Mouse (Mus musculus) embryonic facial prominence, embryonic 10.5 days (tissue): ENCODE measurements at regions not wholly inside any gene's neighbourhood (a gene's known extent, or its start where the extent isn't known, plus 50 kb on each side); places are given as distances from the start of the nearest gene placed in this dataset.

Experiments
- DNase-seq: peaks from one replicate; pipeline ENCODE4 v3.0.0-alpha.2; 2017; ENCODE audit warnings: low spot score
- H3K27ac ChIP-seq: fragments of 300-500 bp; sonication (generic); replicated peaks from 2 replicates; pipeline ENCODE4 v1.5.1; 2016; ENCODE audit warnings: mild to moderate bottlenecking
- H3K27me3 ChIP-seq: fragments of 300-500 bp; sonication (generic); replicated peaks from 2 replicates; pipeline ENCODE4 v1.6.1; 2016; ENCODE audit warnings: low read depth, mild to moderate bottlenecking; ENCODE audit not compliant: poor library complexity, severe bottlenecking
- H3K36me3 ChIP-seq: fragments of 300-500 bp; sonication (generic); replicated peaks from 2 replicates; pipeline ENCODE4 v1.6.1; 2016; ENCODE audit warnings: mild to moderate bottlenecking, moderate library complexity
- H3K4me1 ChIP-seq: fragments of 300-500 bp; sonication (generic); 2 replicates; pipeline ENCODE4 v1.6.1; 2016
- H3K4me3 ChIP-seq: fragments of 300-500 bp; sonication (generic); 2 replicates; pipeline ENCODE4 v1.5.1; 2016; ENCODE audit warnings: mild to moderate bottlenecking, moderate library complexity
- H3K9me3 ChIP-seq: fragments of 300-500 bp; sonication (generic); 2 replicates; pipeline ENCODE4 v1.6.1; 2016; ENCODE audit warnings: mild to moderate bottlenecking
- WGBS: fragments of 180-500 bp; shearing (Covaris S2); methylation state at CpG from one replicate; pipeline ENCODE4 v1.1.7; 2016; 5-methylcytosine and 5-hydroxymethylcytosine counted together

DNA sequence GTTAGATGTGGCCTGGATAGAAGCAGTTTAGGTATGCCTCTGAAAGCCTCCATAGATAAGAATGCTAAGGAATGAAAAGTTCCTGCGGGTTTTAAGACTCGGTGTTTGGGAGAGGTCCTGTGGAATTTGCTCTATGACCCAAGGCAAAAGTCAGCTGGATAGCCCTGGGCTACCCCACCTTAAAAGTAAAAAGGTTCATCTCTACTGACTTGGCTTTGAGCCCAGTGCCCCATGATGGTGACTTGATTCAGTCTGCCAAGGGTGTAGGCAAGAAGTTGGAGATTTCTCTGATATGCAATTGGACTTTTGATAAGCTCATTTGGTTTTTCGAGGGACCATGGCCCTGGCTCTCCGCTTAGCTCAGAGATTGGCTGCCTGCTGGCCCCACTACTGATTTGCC lies 78.8 kb upstream of the Herc3 start:
- WGBS, result 92% methylated on average over 4 of the region's 4 CpGs
- Histone ChIP-seq H3K4me3 (no peak overlapping the region), H3K4me1 (no peaks in the 10 kb centered on the region), H3K36me3 (no peaks in the 10 kb centered on the region), H3K27ac (no peak overlapping the region), H3K9me3 (no peaks in the 10 kb centered on the region), H3K27me3 (no peaks in the 10 kb centered on the region)
- no peak for DNase-seq

DNA sequence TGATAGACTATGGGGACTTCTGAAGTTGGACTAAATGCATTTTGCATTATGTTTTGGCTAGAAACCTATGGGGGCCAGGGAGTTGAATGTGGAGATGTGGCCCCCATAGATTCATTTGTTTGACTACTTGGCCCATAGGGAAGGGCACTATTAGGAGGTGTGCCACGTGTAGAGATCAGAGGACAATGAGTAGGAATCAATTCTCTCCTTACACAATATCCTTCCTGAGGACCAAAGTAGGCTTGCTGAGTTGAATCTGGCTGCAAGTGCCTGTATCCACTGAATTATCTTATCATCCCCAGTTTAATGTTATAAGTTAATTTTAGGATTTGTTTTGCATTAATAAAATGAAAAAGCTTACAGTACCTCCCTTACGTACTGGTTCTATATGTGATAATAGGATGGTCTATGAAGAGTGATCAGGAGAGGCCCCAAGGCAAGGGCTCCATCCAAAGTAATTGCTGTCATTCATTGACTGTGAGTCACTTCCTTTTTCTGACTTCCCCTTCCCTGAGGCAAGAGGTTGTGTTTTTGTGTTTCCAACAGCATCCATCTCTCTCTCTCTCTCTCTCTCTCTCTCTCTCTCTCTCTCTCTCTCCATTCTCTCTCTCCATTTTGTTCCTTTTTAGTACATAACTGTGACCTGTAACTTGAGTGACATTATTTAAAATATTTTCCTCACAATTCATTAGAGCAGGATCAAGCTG lies 74.8 kb upstream of the Herc3 start:
- WGBS, result 56% methylated on average over 2 of the region's 2 CpGs
- Histone ChIP-seq H3K36me3 (no peaks in the 10 kb centered on the region), H3K27me3 (no peaks in the 10 kb centered on the region), H3K4me1 (no peaks in the 10 kb centered on the region), H3K4me3 (no peak overlapping the region), H3K27ac (no peak overlapping the region), H3K9me3 (no peaks in the 10 kb centered on the region)
- DNase-seq, result no peak

DNA sequence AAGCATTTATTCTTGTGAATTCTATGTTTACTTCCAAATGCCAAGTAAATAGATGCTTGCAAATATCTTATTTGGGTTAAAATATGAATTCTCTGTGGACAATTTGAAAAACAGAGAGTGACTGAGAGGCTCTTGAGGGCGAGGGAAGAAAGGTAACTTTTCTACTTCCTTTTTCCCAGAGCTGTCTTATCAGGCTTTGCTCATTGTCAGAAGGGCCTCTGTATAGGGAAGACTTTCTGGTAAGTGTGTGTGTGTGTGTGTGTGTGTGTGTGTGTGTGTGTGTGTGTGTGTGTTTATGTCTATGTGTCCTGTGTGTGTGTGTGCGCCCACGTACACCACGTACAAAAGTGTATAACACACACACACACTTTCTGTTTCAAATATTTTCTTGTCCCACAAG lies 73.9 kb upstream of the Herc3 start:
- H3K27ac ChIP-seq, result no peak overlapping the region
- no peak for DNase-seq
- H3K9me3 ChIP-seq, result no peaks in the 10 kb centered on the region
- H3K4me1 ChIP-seq, result no peaks in the 10 kb centered on the region
- no peaks in the 10 kb centered on the region for H3K36me3 ChIP-seq
- H3K27me3 ChIP-seq, result no peaks in the 10 kb centered on the region
- 86% methylated on average over 4 of the region's 4 CpGs for WGBS
- no peak overlapping the region for H3K4me3 ChIP-seq

DNA sequence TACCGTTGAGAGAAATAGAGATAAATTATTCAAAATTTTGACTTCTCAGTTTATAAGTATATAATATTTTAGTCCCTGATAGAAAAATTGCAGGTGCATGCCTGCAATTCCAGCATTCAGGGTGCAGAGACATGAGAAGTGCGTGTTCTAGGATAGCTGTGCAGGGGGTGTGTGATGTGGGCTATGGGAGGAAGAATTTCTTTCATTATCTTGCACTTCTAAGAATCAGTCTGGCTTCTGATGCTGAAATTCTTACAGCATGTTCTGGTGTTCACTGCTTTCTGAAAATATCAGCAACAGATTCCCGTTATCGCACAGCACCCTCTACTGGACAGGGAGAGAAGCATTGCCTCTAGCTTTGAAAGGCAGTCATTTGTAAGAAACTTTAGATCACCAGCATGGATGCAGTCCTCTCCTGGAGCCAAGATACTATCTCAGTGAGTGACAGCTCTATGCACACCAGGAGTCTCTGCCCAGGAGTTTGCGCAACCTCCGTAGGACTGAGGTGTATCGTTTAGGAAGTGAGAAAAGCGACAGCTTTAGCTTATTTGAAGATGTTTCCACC lies 60.5 kb upstream of the Herc3 start:
- 20% methylated on average over 8 of the region's 8 CpGs for WGBS
- DNase-seq, result peak; percentile 71
- no peaks in the 10 kb centered on the region for H3K9me3 ChIP-seq
- H3K27me3 ChIP-seq, result no peaks in the 10 kb centered on the region
- H3K36me3 ChIP-seq, result no peaks in the 10 kb centered on the region
- H3K4me1 ChIP-seq, result no peaks in the 10 kb centered on the region
- no peak overlapping the region for H3K4me3 ChIP-seq
- H3K27ac ChIP-seq, result no peak overlapping the region

DNA sequence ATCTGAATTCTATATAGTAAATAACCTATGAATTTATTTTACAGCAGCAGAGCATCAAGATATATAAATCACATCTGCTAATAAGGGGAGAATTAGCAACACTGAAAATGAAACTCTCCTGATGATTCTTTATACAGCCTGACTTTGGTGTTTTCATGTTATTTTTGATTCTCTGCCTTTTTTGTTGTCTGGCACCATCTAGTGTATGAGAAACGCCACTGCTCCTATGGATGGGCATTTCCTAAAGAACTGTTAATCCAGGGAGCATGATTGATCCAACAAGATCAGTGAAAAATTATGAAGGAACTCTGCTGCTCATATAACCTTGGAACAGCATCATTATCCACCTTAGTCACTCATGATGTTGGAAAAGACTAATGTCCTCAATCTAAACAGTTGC lies 59.3 kb upstream of the Herc3 start:
- no peaks in the 10 kb centered on the region for H3K4me1 ChIP-seq
- H3K9me3 ChIP-seq, result no peaks in the 10 kb centered on the region
- H3K27ac ChIP-seq, result no peak overlapping the region
- 4% methylated on average over 1 of the region's 1 CpGs for WGBS
- H3K36me3 ChIP-seq, result no peaks in the 10 kb centered on the region
- H3K27me3 ChIP-seq, result no peaks in the 10 kb centered on the region
- no peak for DNase-seq
- no peak overlapping the region for H3K4me3 ChIP-seq
